Mouse (Mus musculus): ENCODE results near the gene Lingo1.

DNA sequence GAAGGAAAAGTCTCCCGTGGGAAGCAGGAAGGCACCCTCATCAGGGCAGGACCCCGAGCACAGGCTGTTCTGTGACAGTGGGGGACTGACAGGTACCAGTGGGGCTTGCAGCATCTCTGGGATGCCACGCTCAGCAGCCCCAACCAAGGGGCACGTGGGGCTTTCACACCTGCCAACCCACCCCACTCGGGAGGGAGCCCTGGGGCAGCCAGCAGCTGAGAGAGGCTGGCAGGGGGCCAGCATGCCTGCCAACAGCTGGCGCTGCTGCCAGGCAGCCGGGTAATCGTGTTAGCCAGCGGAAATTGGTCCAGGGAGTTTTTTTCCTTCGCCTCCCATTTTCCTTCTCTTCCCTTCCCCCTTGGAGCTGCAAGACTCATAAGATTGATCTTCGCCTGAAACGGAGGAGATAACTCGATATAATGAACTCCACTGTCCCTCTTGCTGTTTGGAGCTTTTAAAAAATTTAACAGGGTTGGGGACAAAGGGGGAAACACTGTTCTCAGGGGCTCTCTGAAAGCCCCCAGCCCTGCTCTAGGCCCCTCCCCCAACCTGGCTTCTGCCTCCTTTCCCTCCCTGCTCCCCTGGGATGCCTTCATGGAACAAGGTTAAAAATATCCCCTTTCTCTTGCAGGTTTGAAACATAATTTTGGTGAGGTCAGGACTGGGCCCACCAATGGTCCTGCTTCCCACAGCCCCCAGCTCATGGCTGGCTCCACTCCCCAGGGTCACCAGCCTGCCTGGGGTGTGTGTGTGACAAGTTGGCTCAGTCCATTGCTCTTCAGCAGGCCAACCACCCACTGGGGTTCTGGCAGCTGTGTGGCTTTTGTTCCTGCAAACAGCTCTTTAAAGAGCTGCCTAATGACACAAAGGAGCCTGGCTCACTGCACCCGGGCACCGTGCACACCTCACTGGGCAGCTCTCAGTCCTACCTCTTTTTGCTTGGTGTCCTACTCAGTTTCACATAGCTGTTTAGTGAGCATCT, 68.3 kb downstream of the Lingo1 start:
- no peak for TF ChIP-seq POLR2A (IDR thresholded peaks at IDR 0.05; ENCODE audit: insufficient read length, low read depth)
- no peak for TF ChIP-seq USF1 (IDR thresholded peaks at IDR 0.05; ENCODE audit: low read depth)
- TF ChIP-seq SRF (IDR thresholded peaks at IDR 0.05; ENCODE audit: control insufficient read depth, insufficient read length, low read depth) = no peak
- TF ChIP-seq MAX (IDR thresholded peaks at IDR 0.05; ENCODE audit: low read depth) = no peak

All from myocyte (in vitro differentiated cells).